Mouse (Mus musculus) embryonic fibroblast, embryonic 13.5 days (primary cell): ENCODE measurements at regions not wholly inside any gene's neighbourhood (a gene's known extent, or its start where the extent isn't known, plus 50 kb on each side); places are given as distances from the start of the nearest gene placed in this dataset.
A peak's percentile ranks its signal among the peaks of the same experiment; 100 is the strongest.

Experiments
- H3K27ac ChIP-seq: 2 replicates; pipeline ENCODE4 v1.5.1; 2012; ENCODE audit warnings: low read length, control low read depth, inconsistent platforms; ENCODE audit not compliant: insufficient read depth
- H3K4me1 ChIP-seq: 2 replicates; pipeline ENCODE4 v1.6.1; 2011; ENCODE audit warnings: low read length; ENCODE audit not compliant: control insufficient read depth, insufficient read depth
- H3K4me3 ChIP-seq: 2 replicates; pipeline ENCODE4 v1.5.1; 2011; ENCODE audit warnings: mild to moderate bottlenecking, control low read depth, low read length; ENCODE audit not compliant: insufficient read depth
- CTCF ChIP-seq: IDR thresholded peaks from 2 replicates; pipeline ENCODE4 v1.5.1; 2011; ENCODE audit warnings: mild to moderate bottlenecking, control low read depth, low read length, moderate library complexity, borderline replicate concordance; ENCODE audit not compliant: insufficient read depth
- POLR2A ChIP-seq: IDR thresholded peaks from 2 replicates; pipeline ENCODE4 v1.6.1; 2011; ENCODE audit warnings: low read depth, mild to moderate bottlenecking, control low read depth, low read length, moderate library complexity

GRCm38 (mm10) chr14:67626181-67626580 lies 1617.2 kb upstream of the Gulo start:
- no peak for TF ChIP-seq POLR2A
- no peak for TF ChIP-seq CTCF
- H3K4me1 ChIP-seq, result peaks cover 18% of the 10 kb centered on the region
- no peak overlapping the region for H3K27ac ChIP-seq
- H3K4me3 ChIP-seq, result no peak overlapping the region

DNA sequence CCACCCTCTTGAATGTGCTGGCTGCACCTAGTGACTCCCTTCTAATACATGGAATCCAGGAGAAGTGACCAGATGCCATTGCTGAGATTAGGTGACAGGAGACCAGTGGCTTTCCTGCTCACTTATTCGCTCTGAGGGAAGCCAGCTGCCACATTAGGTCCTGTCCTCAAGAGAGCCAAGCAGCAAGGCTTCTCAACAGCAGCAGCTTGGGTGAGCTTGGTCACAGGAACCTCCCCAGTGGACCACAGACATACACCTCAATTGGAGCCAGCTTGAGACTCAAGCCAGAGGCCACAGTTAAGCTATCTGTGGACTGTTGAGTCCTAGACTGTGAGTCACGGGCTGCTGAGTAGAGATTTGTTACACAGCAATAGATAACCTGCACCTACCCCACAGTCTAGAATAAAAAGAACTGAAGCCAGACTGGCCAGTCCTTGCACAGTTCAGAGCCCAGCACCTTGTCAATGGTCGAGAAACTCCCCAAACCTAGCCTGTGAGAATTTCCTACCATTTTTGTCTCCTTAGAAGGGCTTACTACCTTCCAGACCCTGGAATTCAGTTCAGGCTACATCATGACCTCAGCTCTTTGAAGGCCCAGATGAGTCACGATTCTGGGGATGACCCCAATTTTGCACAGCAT lies 1615.0 kb upstream of the Gulo start:
- peaks cover 21% of the 10 kb centered on the region for H3K4me1 ChIP-seq
- no peak overlapping the region for H3K27ac ChIP-seq
- TF ChIP-seq POLR2A (no peak), CTCF (no peak)
- no peak overlapping the region for H3K4me3 ChIP-seq

GRCm38 (mm10) chr14:67622911-67623310 lies 1613.9 kb upstream of the Gulo start:
- no peak overlapping the region for H3K27ac ChIP-seq
- no peak for TF ChIP-seq CTCF
- no peak for TF ChIP-seq POLR2A

DNA sequence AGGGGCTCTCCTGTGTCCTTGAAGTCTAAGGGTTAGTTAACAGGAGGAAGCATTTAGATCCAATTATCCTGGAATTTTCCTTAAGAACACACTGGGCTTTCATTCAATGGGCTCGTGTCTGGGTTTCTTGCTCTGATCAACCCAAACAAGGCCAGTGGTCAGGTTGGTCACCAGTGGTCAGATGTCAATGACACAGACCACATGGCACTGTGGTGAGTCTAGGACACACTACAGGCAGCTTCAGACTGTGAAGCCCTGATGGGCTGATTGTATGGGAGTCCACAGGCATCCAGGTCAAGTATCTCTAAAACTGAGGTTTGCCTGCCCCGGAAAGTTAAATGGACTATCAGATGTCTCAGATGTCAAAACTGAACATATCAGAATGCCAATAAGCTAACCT lies 1612.5 kb upstream of the Gulo start:
- Histone ChIP-seq H3K27ac (no peak overlapping the region), H3K4me3 (no peak overlapping the region), H3K4me1 (peaks cover 21% of the 10 kb centered on the region)
- TF ChIP-seq CTCF, result no peak
- TF ChIP-seq POLR2A, result no peak

More at GRCm38 (mm10) chr14:67622911-67623310, 1613.9 kb upstream of the Gulo start:
- peaks cover 21% of the 10 kb centered on the region for H3K4me1 ChIP-seq
- no peak overlapping the region for H3K4me3 ChIP-seq

GRCm38 (mm10) chr14:67620854-67621476 lies 1612.0 kb upstream of the Gulo start:
- Histone ChIP-seq H3K4me3 (no peak overlapping the region), H3K4me1 (peaks cover 21% of the 10 kb centered on the region), H3K27ac (no peak overlapping the region)
- peak; percentile 52; the same call in 1 of the 2 replicates for TF ChIP-seq CTCF
- TF ChIP-seq POLR2A, result no peak

- Histone ChIP-seq H3K4me3 (no peak overlapping the region), H3K4me1 (peaks cover 18% of the 10 kb centered on the region), H3K27ac (no peak overlapping the region)
- TF ChIP-seq POLR2A (no peak), CTCF (no peak)
These were observed 1610.6 kb upstream of the Gulo start for GRCm38 (mm10) chr14:67619571-67619970.

GRCm38 (mm10) chr14:67614369-67614768 lies 1605.4 kb upstream of the Gulo start:
- H3K27ac ChIP-seq, result no peak overlapping the region
- TF ChIP-seq POLR2A (no peak), CTCF (no peak)
- peaks cover 4% of the 10 kb centered on the region for H3K4me1 ChIP-seq
- H3K4me3 ChIP-seq, result no peak overlapping the region

- Histone ChIP-seq H3K27ac (no peak overlapping the region), H3K4me1 (peaks cover 4% of the 10 kb centered on the region), H3K4me3 (peak overlapping the region; percentile 45; the same call in 1 of the 2 replicates)
- no peak for TF ChIP-seq CTCF
- no peak for TF ChIP-seq POLR2A
These were observed 1604.7 kb upstream of the Gulo start for GRCm38 (mm10) chr14:67613691-67614090.

DNA sequence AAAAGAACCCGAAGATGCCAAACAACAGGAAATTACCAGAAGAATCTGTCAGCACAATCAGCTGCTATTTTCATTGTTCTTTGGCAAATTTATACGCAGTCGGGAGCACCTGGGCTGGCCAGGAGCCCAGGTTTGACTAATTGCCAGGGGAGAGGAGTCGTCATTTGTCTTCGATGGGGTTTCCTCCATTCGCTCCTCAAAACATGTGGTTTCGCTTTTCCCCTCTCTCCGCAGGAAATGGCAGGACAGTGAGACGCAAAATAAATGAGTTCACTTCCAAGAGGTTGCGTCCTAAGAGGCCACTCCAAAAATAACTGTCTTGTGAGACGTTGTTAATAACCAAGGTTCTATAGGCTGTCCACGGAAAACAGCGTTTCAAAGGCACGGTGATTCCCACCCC lies 1604.2 kb upstream of the Gulo start:
- H3K4me1 ChIP-seq, result peaks cover 4% of the 10 kb centered on the region
- H3K4me3 ChIP-seq, result peak overlapping the region; percentile 45
- TF ChIP-seq POLR2A, result no peak
- TF ChIP-seq CTCF, result no peak
- no peak overlapping the region for H3K27ac ChIP-seq

GRCm38 (mm10) chr14:67612471-67612870 lies 1603.5 kb upstream of the Gulo start:
- Histone ChIP-seq H3K4me1 (peaks cover 4% of the 10 kb centered on the region), H3K27ac (no peak overlapping the region), H3K4me3 (no peak overlapping the region)
- TF ChIP-seq CTCF (no peak), POLR2A (no peak)
